Mouse (Mus musculus) embryonic facial prominence, embryonic 12.5 days (tissue): ENCODE measurements around the gene Eci1. TPM values are rescaled to one million over a fixed set of nuclear protein-coding genes. Genes with fewer than 3 reads are reported as not detected.

ENCODE experiments used
- ATAC-seq: fragments of 200-750 bp; cut with Nextera tagmentation; 2 replicates; pipeline ENCODE4 v1.8.0; 2017; ENCODE audit not compliant: insufficient number of reproducible peaks, insufficient read depth, low FRiP score, low TSS enrichment
- H3K27ac ChIP-seq: fragments of 300-500 bp; sonication (generic); 2 replicates; pipeline ENCODE4 v1.5.1; 2016; ENCODE audit warnings: mild to moderate bottlenecking
- H3K27me3 ChIP-seq: fragments of 300-500 bp; sonication (generic); 2 replicates; pipeline ENCODE4 v1.6.1; 2016; ENCODE audit warnings: mild to moderate bottlenecking, moderate library complexity
- H3K36me3 ChIP-seq: fragments of 300-500 bp; sonication (generic); 2 replicates; pipeline ENCODE4 v1.6.1; 2016; ENCODE audit warnings: mild to moderate bottlenecking
- H3K4me1 ChIP-seq: fragments of 300-500 bp; sonication (generic); 2 replicates; pipeline ENCODE4 v1.6.1; 2016
- H3K4me2 ChIP-seq: fragments of 300-500 bp; sonication (generic); replicated peaks from 2 replicates; pipeline ENCODE4 v1.6.1; 2016; ENCODE audit warnings: mild to moderate bottlenecking, moderate library complexity
- H3K4me3 ChIP-seq: fragments of 300-500 bp; sonication (generic); 2 replicates; pipeline ENCODE4 v1.5.1; 2016; ENCODE audit warnings: mild to moderate bottlenecking
- H3K9ac ChIP-seq: fragments of 300-500 bp; sonication (generic); 2 replicates; pipeline ENCODE4 v1.6.1; 2016; ENCODE audit warnings: mild to moderate bottlenecking, moderate library complexity
- H3K9me3 ChIP-seq: fragments of 300-500 bp; sonication (generic); 2 replicates; pipeline ENCODE4 v1.6.1; 2016; ENCODE audit warnings: mild to moderate bottlenecking, moderate library complexity
- WGBS: fragments of 180-500 bp; shearing (Covaris S2); methylation state at CpG from one replicate; pipeline ENCODE4 v1.1.7; 2016; 5-methylcytosine and 5-hydroxymethylcytosine counted together
- polyA plus RNA-seq: library from polyadenylated mRNA; unstranded; fragments of >200 nt; fragmentation: Nextera tagmentation; extraction: Ambion mirVana; gene quantifications from 2 replicates; pipeline ENCODE4 v1.2.1, GENCODE M21; 2016

The Eci1 gene
- polyA plus RNA-seq, 1 experiment from 2014 or later = 82.3 TPM

GRCm38 (mm10) chr17:24485090-24485860 lies 58.8 kb downstream of the Eci1 start:
- no peak overlapping the region for H3K4me3 ChIP-seq
- 40% methylated on average over 11 of the region's 11 CpGs for WGBS
- H3K9ac ChIP-seq = no peak overlapping the region; the same call in 1 of the 2 replicates
- no peaks in the 10 kb centered on the region for H3K9me3 ChIP-seq
- H3K4me1 ChIP-seq = peaks cover 12% of the 10 kb centered on the region
- no peak overlapping the region for H3K27ac ChIP-seq
- H3K4me2 ChIP-seq = no peak overlapping the region
- H3K27me3 ChIP-seq = peaks cover 34% of the 10 kb centered on the region
- no peaks in the 10 kb centered on the region for H3K36me3 ChIP-seq
- no peak for ATAC-seq

GRCm38 (mm10) chr17:24488186-24488661 lies 61.8 kb downstream of the Eci1 start, which contains the start of gene Caskin1:
Caskin1 (plus strand) TSS chr17:24488601.
- Histone ChIP-seq H3K36me3 (no peaks in the 10 kb centered on the region), H3K27ac (peak within 1 kb of the TSS; percentile 43), H3K9me3 (no peaks in the 10 kb centered on the region), H3K4me2 (peak within 1 kb of the TSS; percentile 98), H3K4me3 (peak within 1 kb of the TSS; percentile 61), H3K9ac (peak within 1 kb of the TSS; percentile 73), H3K4me1 (peaks cover 10% of the 10 kb centered on the region), H3K27me3 (peaks cover 37% of the 10 kb centered on the region)
- no peak for ATAC-seq
- 1% methylated on average over 42 of the region's 45 CpGs for WGBS

GRCm38 (mm10) chr17:24488662-24489264 lies 62.3 kb downstream of the Eci1 start:
- H3K4me3 ChIP-seq = peak overlapping the region; percentile 61
- peaks cover 10% of the 10 kb centered on the region for H3K4me1 ChIP-seq
- H3K36me3 ChIP-seq = no peaks in the 10 kb centered on the region
- peak; percentile 49 for ATAC-seq
- WGBS = under 1% methylated on average over 67 of the region's 81 CpGs
- H3K9ac ChIP-seq = peak overlapping the region; percentile 73
- peak overlapping the region; percentile 43 for H3K27ac ChIP-seq
- peaks cover 37% of the 10 kb centered on the region for H3K27me3 ChIP-seq
- H3K4me2 ChIP-seq = peak overlapping the region; percentile 98
- no peaks in the 10 kb centered on the region for H3K9me3 ChIP-seq

Other genes with a start within 250 kb of the Eci1 start
- gene Tbc1d24, start 221.1 kb upstream of the Eci1 start, polyA plus RNA-seq = 8.7 and 8.9 TPM in 2 replicates
- 20.2 and 20.3 TPM in 2 replicates for gene Ntn3, start 217.1 kb upstream of the Eci1 start, polyA plus RNA-seq
- 16.2 and 16.5 TPM in 2 replicates for gene Tedc2, start 205.8 kb upstream of the Eci1 start, polyA plus RNA-seq
- gene Ccnf, start 175.2 kb upstream of the Eci1 start, polyA plus RNA-seq = 78.2 and 85.3 TPM in 2 replicates
- 0.23 TPM in 1 of 2 replicates, not detected in the other for gene Abca17, start 75.6 kb upstream of the Eci1 start, polyA plus RNA-seq
- 7.8 and 9.6 TPM in 2 replicates for gene Abca3, start 74.7 kb upstream of the Eci1 start, polyA plus RNA-seq
- 336 and 351 TPM in 2 replicates for gene Rnps1, start 12.1 kb upstream of the Eci1 start, polyA plus RNA-seq
- 3.2 and 3.6 TPM in 2 replicates for gene Dnase1l2, start 16.5 kb downstream of the Eci1 start, polyA plus RNA-seq
- 38.4 and 43.2 TPM in 2 replicates for gene E4f1, start 43.7 kb downstream of the Eci1 start, polyA plus RNA-seq
- 52.3 and 54.9 TPM in 2 replicates for gene Pgp, start 43.8 kb downstream of the Eci1 start, polyA plus RNA-seq
- gene Bricd5, start 47.2 kb downstream of the Eci1 start, polyA plus RNA-seq = 1.7 TPM in 1 of 2 replicates, not detected in the other
- 32.8 and 35.0 TPM in 2 replicates for gene Mlst8, start 52.4 kb downstream of the Eci1 start, polyA plus RNA-seq
- gene Caskin1, start 62.0 kb downstream of the Eci1 start, polyA plus RNA-seq = 7.3 and 7.5 TPM in 2 replicates
- gene Traf7, start 101.3 kb downstream of the Eci1 start, polyA plus RNA-seq = 98.5 and 103 TPM in 2 replicates
- gene Rab26, start 107.6 kb downstream of the Eci1 start, polyA plus RNA-seq = 3.6 and 3.7 TPM in 2 replicates
- 26.8 and 29.8 TPM in 2 replicates for gene Pkd1, start 123.2 kb downstream of the Eci1 start, polyA plus RNA-seq
- 72.8 and 82.0 TPM in 2 replicates for gene Tsc2, start 206.0 kb downstream of the Eci1 start, polyA plus RNA-seq
- gene Nthl1, start 206.0 kb downstream of the Eci1 start, polyA plus RNA-seq = 26.2 and 26.9 TPM in 2 replicates
- gene Slc9a3r2, start 223.7 kb downstream of the Eci1 start, polyA plus RNA-seq = 59.6 and 60.6 TPM in 2 replicates
- 0.35 and 0.76 TPM in 2 replicates for gene Npw, start 231.8 kb downstream of the Eci1 start, polyA plus RNA-seq
- 23.5 and 25.4 TPM in 2 replicates for gene Zfp598, start 243.0 kb downstream of the Eci1 start, polyA plus RNA-seq